8 mouse cellular contexts compared by ENCODE assay signal in the genomic region with DNA sequence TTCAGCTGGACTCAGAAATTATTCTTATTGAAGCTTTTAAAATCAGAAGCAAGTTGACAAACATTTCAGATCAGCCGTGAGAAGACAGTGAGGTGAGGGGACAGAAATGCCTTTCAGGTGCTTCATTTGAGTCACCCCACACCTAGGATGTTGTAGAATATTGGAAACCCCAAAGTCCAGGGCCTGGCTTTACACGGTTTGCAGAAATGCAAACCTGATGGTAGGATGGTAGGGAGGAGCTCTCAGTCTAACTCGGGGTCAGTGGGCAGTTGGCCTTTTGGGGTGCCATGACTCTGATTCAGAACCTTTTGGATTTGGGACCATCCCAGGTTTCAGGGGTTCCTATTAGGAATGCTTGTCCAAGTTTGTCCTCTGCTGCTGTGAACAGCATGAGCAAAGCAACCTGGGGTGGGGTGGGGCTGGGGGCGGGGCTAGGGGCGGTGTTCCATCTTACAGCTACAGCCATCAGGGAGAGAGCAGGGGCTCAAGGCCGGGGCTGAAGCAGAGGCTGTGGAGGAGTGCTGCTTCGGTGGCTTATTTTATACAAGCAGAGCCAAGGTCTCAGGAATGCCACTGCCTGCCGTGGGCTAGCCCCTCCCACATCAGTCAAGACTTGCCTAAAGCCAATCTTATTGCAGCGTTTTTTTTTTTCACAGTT.
DNase-seq lines count a peak whose midpoint lies in the region; ATAC-seq lines count a peak whose summit lies in the region.

No protein-coding gene starts in this region.

- H3K36me3 ChIP-seq in intestine, embryonic 15.5 days, result no peaks in the 10 kb centered on the region

- WGBS in intestine, embryonic 15.5 days, result 3% methylated on average over 9 of the region's 9 CpGs

- peak overlapping the region; percentile 82 for H3K4me2 ChIP-seq in intestine, embryonic 15.5 days (replicated peaks)

- peaks cover 12% of the 10 kb centered on the region; the same call in 1 of the 2 replicates for H3K4me1 ChIP-seq in intestine, embryonic 15.5 days (replicated peaks)

- no peak overlapping the region for H3K4me3 ChIP-seq in intestine, embryonic 15.5 days (replicated peaks)

- 0 out of 2 replicates have a peak, but pooled peaks cover 3% of the 10 kb centered on the region for H3K27me3 ChIP-seq in intestine, embryonic 15.5 days (replicated peaks)

- no peak overlapping the region for H3K27ac ChIP-seq in intestine, embryonic 15.5 days

- peak; percentile 66 for DNase-seq in ES-CJ7 (ENCODE audit: low read depth, low spot score)
- DNase-seq in embryo, embryonic 10.5 days (ENCODE audit: low spot score), result peak; percentile 50
- DNase-seq in mesoderm, embryonic 11.5 days (ENCODE audit: low read depth, low spot score), result peak; percentile 34
- DNase-seq in gastrocnemius, adult 18-20 months (ENCODE audit: low spot score), result no peak
- DNase-seq in right cerebral cortex, adult 18-20 months, result no peak
- DNase-seq in adrenal gland, adult 18-20 months (ENCODE audit: low spot score in 2 of 2), result no peak

- H3K9ac ChIP-seq in intestine, embryonic 15.5 days, result no peak overlapping the region

- ATAC-seq in intestine, embryonic 15.5 days, result peak; percentile 72
- no peak for ATAC-seq in inflammation-experienced regulatory T-cells, adult 6 months

- no peaks in the 10 kb centered on the region for H3K9me3 ChIP-seq in intestine, embryonic 15.5 days

Comparison
In these comparisons a context has a peak if more than half of its experiments do, and no peak if none do; other contexts are left out.
1. DNase-seq: peak in ES-CJ7 (single experiment), embryo, embryonic 10.5 days (single experiment) and mesoderm, embryonic 11.5 days (single experiment); none in gastrocnemius, adult 18-20 months (single experiment), right cerebral cortex, adult 18-20 months (single experiment) and adrenal gland, adult 18-20 months (0 of 2).